Mouse (Mus musculus) MEL (cell line): Measurements from ENCODE around the gene Fam181a. TPM values are rescaled to one million over a fixed set of nuclear protein-coding genes. Genes with fewer than 3 reads are reported as not detected.

Experiments used
- DNase-seq: peaks from one replicate; pipeline ENCODE4 v3.0.0; 2011; ENCODE audit warnings: low read depth, low spot score
- H3K27ac ChIP-seq: 2 replicates; pipeline ENCODE4 v1.5.1; 2012; ENCODE audit warnings: low read depth, mild to moderate bottlenecking, control low read depth, low read length, moderate library complexity; ENCODE audit not compliant: control insufficient read depth
- H3K27me3 ChIP-seq, 2 experiments: fragments of 150-350 bp in 1 of 2; sonication (generic) in 1 of 2; 2 replicates each; pipeline ENCODE4 v1.6.1; 2012; ENCODE audit warnings: low read length in 2 of 2, mild to moderate bottlenecking in 2 of 2, improper control_type of control experiment in 1 of 2, moderate library complexity in 1 of 2; ENCODE audit not compliant: insufficient read depth in 2 of 2, control insufficient read depth in 1 of 2
- H3K36me3 ChIP-seq, 2 experiments: 2 replicates each; pipeline ENCODE4 v1.6.1; 2012 to 2014; ENCODE audit warnings: low read length in 2 of 2, improper control_type of control experiment in 1 of 2, inconsistent platforms in 1 of 2, mild to moderate bottlenecking in 1 of 2; ENCODE audit not compliant: insufficient read depth in 2 of 2, control insufficient read depth in 1 of 2
- H3K4me1 ChIP-seq, 2 experiments: fragments of 150-350 bp in 1 of 2; sonication (generic) in 1 of 2; 2 replicates each; pipeline ENCODE4 v1.6.1; 2012; ENCODE audit warnings: low read length in 2 of 2, improper control_type of control experiment in 1 of 2, mild to moderate bottlenecking in 1 of 2; ENCODE audit not compliant: insufficient read depth in 2 of 2, control insufficient read depth in 1 of 2
- H3K4me3 ChIP-seq, 2 experiments: fragments of 150-350 bp in 1 of 2; sonication (generic) in 1 of 2; 2 replicates each; pipeline ENCODE4 v1.5.1; 2012; ENCODE audit warnings: low read depth in 2 of 2, low read length in 2 of 2, mild to moderate bottlenecking in 2 of 2, moderate library complexity in 2 of 2, control low read depth in 1 of 2, improper control_type of control experiment in 1 of 2; ENCODE audit not compliant: control insufficient read depth in 1 of 2, insufficient read depth in 1 of 2
- H3K79me2 ChIP-seq: 2 replicates; pipeline ENCODE4 v1.6.1; 2012; ENCODE audit warnings: mild to moderate bottlenecking, low read length, moderate library complexity; ENCODE audit not compliant: control insufficient read depth, poor library complexity, insufficient read depth
- H3K9ac ChIP-seq: 2 replicates; pipeline ENCODE4 v1.6.1; 2012; ENCODE audit warnings: low read depth, mild to moderate bottlenecking, control low read depth, low read length, moderate library complexity; ENCODE audit not compliant: control insufficient read depth, poor library complexity, severe bottlenecking
- H3K9me3 ChIP-seq: fragments of 150-350 bp; sonication (generic); replicated peaks from 2 replicates; pipeline ENCODE4 v1.6.1; 2012; ENCODE audit warnings: mild to moderate bottlenecking, low read length, improper control_type of control experiment, moderate library complexity; ENCODE audit not compliant: insufficient read depth
- CTCF ChIP-seq, 3 experiments: IDR thresholded peaks in 2 of 3; conservative IDR thresholded peaks in 1 of 3; 2 replicates each; pipeline ENCODE4 v1.5.1; 2011 to 2012; ENCODE audit warnings: low read length in 3 of 3, low read depth in 2 of 3, mild to moderate bottlenecking in 2 of 3, improper control_type of control experiment in 1 of 3, inconsistent platforms in 1 of 3, mixed read lengths in 1 of 3, moderate library complexity in 1 of 3; ENCODE audit not compliant: control insufficient read depth in 1 of 3, insufficient read depth in 1 of 3, poor library complexity in 1 of 3, severe bottlenecking in 1 of 3
- ETS1 ChIP-seq: IDR thresholded peaks from 2 replicates; pipeline ENCODE4 v1.6.1; 2012; ENCODE audit warnings: low read depth, mild to moderate bottlenecking, inconsistent platforms, low read length, improper control_type of control experiment, moderate library complexity
- GABPA ChIP-seq: IDR thresholded peaks from 2 replicates; pipeline ENCODE4 v1.6.1; 2012; ENCODE audit warnings: low read depth, mild to moderate bottlenecking, inconsistent platforms, low read length, improper control_type of control experiment, moderate library complexity
- GATA1 ChIP-seq: IDR thresholded peaks from 2 replicates; pipeline ENCODE4 v1.6.1; 2011; ENCODE audit warnings: low read depth, low read length, improper control_type of control experiment
- KAT2A ChIP-seq: conservative IDR thresholded peaks from 2 replicates; pipeline ENCODE4 v1.6.1; 2012; ENCODE audit warnings: low read depth, low read length, improper control_type of control experiment, inconsistent platforms
- MAFK ChIP-seq: IDR thresholded peaks from 2 replicates; pipeline ENCODE4 v1.6.1; 2011; ENCODE audit warnings: low read depth, mild to moderate bottlenecking, low read length, improper control_type of control experiment, borderline replicate concordance
- MAX ChIP-seq: IDR thresholded peaks from 2 replicates; pipeline ENCODE4 v1.6.1; 2011; ENCODE audit warnings: low read length, improper control_type of control experiment
- MEF2A ChIP-seq: IDR thresholded peaks from 2 replicates; pipeline ENCODE4 v1.6.1; 2014; ENCODE audit warnings: low read depth, mild to moderate bottlenecking, inconsistent platforms, low read length, improper control_type of control experiment; ENCODE audit not compliant: poor library complexity, insufficient replicate concordance, severe bottlenecking; ENCODE audit errors: extremely low read depth
- MYC ChIP-seq: IDR thresholded peaks from 2 replicates; pipeline ENCODE4 v1.6.1; 2011; ENCODE audit warnings: low read depth, mild to moderate bottlenecking, low read length, improper control_type of control experiment, moderate library complexity
- NELFE ChIP-seq: IDR thresholded peaks from 2 replicates; pipeline ENCODE4 v1.6.1; 2011; ENCODE audit warnings: low read depth, low read length, improper control_type of control experiment
- POLR2AphosphoS5 ChIP-seq: IDR thresholded peaks from 2 replicates; pipeline ENCODE4 v1.6.1; 2012; ENCODE audit warnings: low read depth, borderline replicate concordance, mild to moderate bottlenecking, inconsistent platforms, low read length, moderate library complexity, mixed read lengths
- RCOR1 ChIP-seq: IDR thresholded peaks from 2 replicates; pipeline ENCODE4 v1.6.1; 2012; ENCODE audit warnings: low read depth, mild to moderate bottlenecking, inconsistent platforms, low read length, improper control_type of control experiment
- SIN3A ChIP-seq: IDR thresholded peaks from 2 replicates; pipeline ENCODE4 v1.6.1; 2012; ENCODE audit warnings: low read length, improper control_type of control experiment, inconsistent platforms
- TBP ChIP-seq: IDR thresholded peaks from 2 replicates; pipeline ENCODE4 v1.8.0; 2011; ENCODE audit warnings: low read depth, low read length, improper control_type of control experiment
- TCF12 ChIP-seq: IDR thresholded peaks from 2 replicates; pipeline ENCODE4 v1.6.1; 2014; ENCODE audit warnings: low read depth, mild to moderate bottlenecking, inconsistent platforms, low read length, improper control_type of control experiment, moderate library complexity
- UBTF ChIP-seq: IDR thresholded peaks from 2 replicates; pipeline ENCODE4 v1.6.1; 2012; ENCODE audit warnings: low read depth, mild to moderate bottlenecking, inconsistent platforms, low read length, improper control_type of control experiment, moderate library complexity, borderline replicate concordance; ENCODE audit not compliant: insufficient read depth
- USF1 ChIP-seq: IDR thresholded peaks from 2 replicates; pipeline ENCODE4 v1.6.1; 2014; ENCODE audit warnings: low read depth, mild to moderate bottlenecking, inconsistent platforms, low read length, improper control_type of control experiment, moderate library complexity
- ZC3H11A ChIP-seq: IDR thresholded peaks from 2 replicates; pipeline ENCODE4 v1.6.1; 2012; ENCODE audit warnings: low read depth, mild to moderate bottlenecking, inconsistent platforms, low read length, improper control_type of control experiment
- ZKSCAN1 ChIP-seq: IDR thresholded peaks from 2 replicates; pipeline ENCODE4 v1.6.1; 2012; ENCODE audit warnings: low read depth, mild to moderate bottlenecking, inconsistent platforms, low read length, improper control_type of control experiment, moderate library complexity
- ZMIZ1 ChIP-seq: IDR thresholded peaks from 2 replicates; pipeline ENCODE4 v1.6.1; 2012; ENCODE audit warnings: low read depth, mild to moderate bottlenecking, inconsistent platforms, low read length, improper control_type of control experiment, moderate library complexity
- ZNF384 ChIP-seq: IDR thresholded peaks from 2 replicates; pipeline ENCODE4 v1.6.1; 2012; ENCODE audit warnings: low read depth, mild to moderate bottlenecking, inconsistent platforms, low read length, improper control_type of control experiment
- polyA plus RNA-seq, 2 experiments: library from polyadenylated mRNA; stranded (reverse) in 1 of 2; unstranded in 1 of 2; fragments of >175 nt in 1 of 2; fragments of >200 nt in 1 of 2; gene quantifications; 2 replicates each; pipeline versions ENCODE4 v1.2.1 to v1.2.4; 2012; ENCODE audit warnings: low replicate concordance in 2 of 2, low read depth in 1 of 2; ENCODE audit not compliant: insufficient read length in 2 of 2, insufficient read depth in 1 of 2, missing spikeins in 1 of 2
- total RNA-seq: library from RNA; depleted of rRNA; stranded (reverse); fragments of 300-350 nt; gene quantifications from 2 replicates; pipeline ENCODE4 v1.2.3, GENCODE M21; 2012; rRNA removed

The Fam181a gene
- total RNA-seq (not detected in 2 replicates), polyA plus RNA-seq (not detected)

DNA sequence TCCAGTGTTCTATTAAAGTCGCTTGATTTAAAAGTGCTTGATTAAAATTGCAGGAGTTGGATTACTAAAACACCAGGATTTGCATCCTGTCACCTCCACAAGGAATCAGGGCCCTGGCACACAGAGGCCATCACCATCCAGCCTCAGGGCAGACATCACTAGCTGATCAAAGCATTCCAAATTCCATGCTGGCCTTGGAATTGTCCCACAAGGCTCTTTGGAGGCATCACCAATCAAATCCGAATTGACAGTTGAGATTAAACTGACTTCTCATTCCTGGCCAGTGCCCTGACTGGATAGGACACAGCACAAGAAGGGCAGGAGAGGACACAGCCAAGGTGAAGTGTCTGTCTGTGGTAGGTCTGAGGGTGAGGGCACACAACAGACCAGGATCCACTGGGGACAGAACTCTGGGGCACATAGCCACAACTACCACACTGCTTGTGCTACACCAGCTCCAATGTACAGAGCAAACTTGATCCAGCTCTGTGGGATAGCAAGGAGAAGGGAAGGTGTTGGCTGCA lies at the start of gene Fam181a:
TSS of gene Fam181a (plus strand) at position 232 of the 524 bp plus-strand sequence.
- H3K4me1 ChIP-seq = no peaks in the 10 kb centered on the region
- H3K36me3 ChIP-seq = no peaks in the 10 kb centered on the region
- no peaks in the 10 kb centered on the region for H3K9me3 ChIP-seq
- no peak within 1 kb of the TSS for H3K27ac ChIP-seq
- H3K79me2 ChIP-seq = no peaks in the 10 kb centered on the region
- DNase-seq = no peak
- no peak within 1 kb of the TSS for H3K4me3 ChIP-seq
- TF ChIP-seq MYC (no peak), TBP (no peak), GABPA (no peak), ZMIZ1 (no peak)
- H3K9ac ChIP-seq = no peak within 1 kb of the TSS
- no peaks in the 10 kb centered on the region for H3K27me3 ChIP-seq

DNA sequence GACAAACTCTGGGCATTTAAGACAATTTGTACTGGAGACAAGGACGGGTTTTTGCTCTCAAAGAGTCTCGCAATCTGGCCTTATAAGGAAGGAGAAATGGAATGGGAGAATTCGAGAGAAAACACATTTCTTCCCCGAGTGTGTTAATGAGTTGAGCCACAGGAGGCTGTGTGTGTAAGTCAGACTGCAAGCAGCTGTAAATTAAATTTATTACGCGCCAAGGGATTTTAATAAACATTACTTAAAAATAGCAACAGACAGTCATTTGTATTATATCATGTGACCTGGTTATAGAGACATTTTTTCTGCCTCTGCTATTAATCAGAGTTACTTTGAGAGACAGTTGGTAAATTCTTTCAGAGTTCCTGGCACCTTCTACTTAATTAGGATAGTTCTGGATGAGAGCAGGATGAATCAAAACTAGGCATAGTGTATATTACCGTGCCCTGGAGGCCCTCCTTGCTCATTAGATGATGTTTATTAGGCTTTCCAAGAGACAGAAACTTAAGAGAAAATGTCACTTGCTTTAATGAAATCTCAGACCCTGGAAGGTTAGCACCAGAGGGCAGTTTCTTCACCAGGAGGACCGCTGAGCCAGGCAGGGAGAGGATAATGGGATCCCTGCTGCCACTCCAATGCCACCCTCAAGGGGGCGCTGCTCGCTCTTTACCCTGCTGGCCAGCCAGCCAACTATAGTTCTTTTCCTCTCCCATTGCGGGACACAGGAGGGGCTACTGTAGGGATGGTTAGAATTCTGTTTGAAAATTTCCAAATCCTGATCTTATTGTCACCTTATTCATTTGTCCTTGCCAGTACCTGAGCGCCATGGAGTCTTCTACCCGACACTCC lies 48.5 kb upstream of the Fam181a start:
- no peaks in the 10 kb centered on the region for H3K4me1 ChIP-seq
- no peak overlapping the region for H3K27ac ChIP-seq
- TF ChIP-seq CTCF (IDR thresholded peaks at IDR 0.05 in 2 of 3, conservative IDR thresholded peaks at IDR 0.05 in 1 of 3; ENCODE audit: control insufficient read depth in 1 of 3, insufficient read depth in 1 of 3, low read depth in 2 of 3, low read length in 3 of 3, poor library complexity in 1 of 3, severe bottlenecking in 1 of 3) = peak in 1 of 3 experiments; percentile 10; a peak in 2 of 6 replicates
- no peak for TF ChIP-seq ZKSCAN1
- TF ChIP-seq ZNF384 = no peak
- TF ChIP-seq MEF2A = no peak
- no peak for TF ChIP-seq UBTF
- H3K9ac ChIP-seq = no peak overlapping the region
- H3K4me3 ChIP-seq = no peak overlapping the region
- no peaks in the 10 kb centered on the region for H3K9me3 ChIP-seq
- no peaks in the 10 kb centered on the region for H3K27me3 ChIP-seq
- no peaks in the 10 kb centered on the region for H3K79me2 ChIP-seq
- H3K36me3 ChIP-seq = no peaks in the 10 kb centered on the region
- DNase-seq = no peak

DNA sequence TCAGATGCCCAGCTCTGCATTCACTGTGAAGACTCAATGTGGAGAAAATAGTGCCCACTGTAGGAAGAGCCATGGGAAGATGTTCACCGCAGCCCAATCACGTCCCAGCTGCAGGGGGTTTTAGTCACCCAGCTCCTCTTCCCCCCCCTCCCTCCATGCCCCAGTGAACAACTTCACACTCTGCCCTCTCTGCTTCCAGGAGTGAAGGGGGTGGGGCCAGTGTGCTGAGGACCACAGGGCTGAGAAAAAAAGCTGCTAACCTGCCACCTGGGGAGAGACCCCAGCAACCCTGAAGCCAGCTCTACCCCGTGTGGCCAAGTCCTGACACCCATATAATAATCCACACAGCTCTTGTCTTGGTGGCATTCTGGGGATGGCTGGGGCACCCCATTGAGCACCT lies 44.2 kb upstream of the Fam181a start:
- Histone ChIP-seq H3K9ac (no peak overlapping the region), H3K36me3 (no peaks in the 10 kb centered on the region), H3K27me3 (no peaks in the 10 kb centered on the region), H3K27ac (no peak overlapping the region), H3K79me2 (no peaks in the 10 kb centered on the region), H3K4me1 (no peaks in the 10 kb centered on the region), H3K9me3 (no peaks in the 10 kb centered on the region), H3K4me3 (no peak overlapping the region)
- no peak for TF ChIP-seq GATA1
- TF ChIP-seq NELFE = no peak
- no peak for TF ChIP-seq ETS1
- no peak for TF ChIP-seq RCOR1
- TF ChIP-seq MAFK = no peak
- TF ChIP-seq TBP = no peak
- TF ChIP-seq TCF12 = no peak
- TF ChIP-seq SIN3A = no peak
- no peak for TF ChIP-seq GABPA
- no peak for TF ChIP-seq KAT2A
- TF ChIP-seq ZC3H11A = no peak
- TF ChIP-seq MAX = no peak
- TF ChIP-seq MEF2A = no peak
- TF ChIP-seq ZMIZ1 = no peak
- TF ChIP-seq ZKSCAN1 = no peak
- no peak for TF ChIP-seq POLR2AphosphoS5
- no peak for TF ChIP-seq MYC
- TF ChIP-seq USF1 = no peak
- no peak for DNase-seq
